Mouse (Mus musculus) liver, adult 2 months (tissue): ENCODE measurements at regions not wholly inside any gene's neighbourhood (a gene's known extent, or its start where the extent isn't known, plus 50 kb on each side); places are given as distances from the start of the nearest gene placed in this dataset.

Source experiments
- DNase-seq: peaks from one replicate; pipeline ENCODE4 v3.0.0-alpha.2; 2011; ENCODE audit warnings: low read depth, low spot score; ENCODE audit errors: extremely low read depth
- H3K27ac ChIP-seq: fragments of 200-500 bp; replicated peaks from 2 replicates; pipeline ENCODE4 v1.5.1; 2012; ENCODE audit warnings: low read depth, mild to moderate bottlenecking, control low read depth, inconsistent platforms, low read length; ENCODE audit not compliant: insufficient read depth
- H3K27me3 ChIP-seq: fragments of 200-500 bp; 2 replicates; pipeline ENCODE4 v1.6.1; 2012; ENCODE audit warnings: mild to moderate bottlenecking, moderate library complexity, low read length, inconsistent platforms; ENCODE audit not compliant: control insufficient read depth, insufficient read depth
- H3K36me3 ChIP-seq: fragments of 200-500 bp; 2 replicates; pipeline ENCODE4 v1.6.1; 2012; ENCODE audit warnings: low read length, inconsistent platforms; ENCODE audit not compliant: control insufficient read depth, insufficient read depth
- H3K4me1 ChIP-seq: fragments of 200-500 bp; 2 replicates; pipeline ENCODE4 v1.6.1; 2011; ENCODE audit warnings: low read length; ENCODE audit not compliant: control insufficient read depth, insufficient read depth
- H3K4me3 ChIP-seq: fragments of 200-500 bp; 2 replicates; pipeline ENCODE4 v1.5.1; 2011; ENCODE audit warnings: low read depth, mild to moderate bottlenecking, control low read depth, low read length, moderate library complexity; ENCODE audit not compliant: insufficient read depth
- H3K79me2 ChIP-seq: fragments of 200-500 bp; 2 replicates; pipeline ENCODE4 v1.6.1; 2012; ENCODE audit warnings: inconsistent platforms, mild to moderate bottlenecking, low read length, moderate library complexity; ENCODE audit not compliant: control insufficient read depth, insufficient read depth
- H3K9ac ChIP-seq: fragments of 200-500 bp; 2 replicates; pipeline ENCODE4 v1.6.1; 2012; ENCODE audit warnings: low read depth, mild to moderate bottlenecking, control low read depth, inconsistent platforms, low read length
- CTCF ChIP-seq: fragments of 200-500 bp; IDR thresholded peaks from 2 replicates; pipeline ENCODE4 v1.5.1; 2011; ENCODE audit warnings: low read depth, low read length, control low read depth
- POLR2A ChIP-seq: fragments of 200-500 bp; IDR thresholded peaks from 2 replicates; pipeline ENCODE4 v1.6.1; 2011; ENCODE audit warnings: low read length, control low read depth; ENCODE audit not compliant: insufficient read depth; ENCODE audit errors: extremely low read depth
- WGBS: fragments of 180-500 bp; shearing (Covaris S2); methylation state at CpG from one replicate; pipeline ENCODE4 v1.1.7; 2018; 5-methylcytosine and 5-hydroxymethylcytosine counted together

- H3K79me2 ChIP-seq: no peaks in the 10 kb centered on the region
- no peak overlapping the region for H3K9ac ChIP-seq
- no peaks in the 10 kb centered on the region for H3K4me1 ChIP-seq
- no peak overlapping the region for H3K4me3 ChIP-seq
- no peak overlapping the region for H3K27ac ChIP-seq
- DNase-seq: no peak
- H3K36me3 ChIP-seq: no peaks in the 10 kb centered on the region
- 84% methylated on average over 5 of the region's 5 CpGs for WGBS
- no peaks in the 10 kb centered on the region; the same call in 1 of the 2 replicates for H3K27me3 ChIP-seq
- no peak for TF ChIP-seq POLR2A
- no peak for TF ChIP-seq CTCF
Measured at GRCm38 (mm10) chr16:93515456-93515941, 88.4 kb downstream of the Setd4 start.

GRCm38 (mm10) chr16:93513616-93514041, 90.2 kb downstream of the Setd4 start:
- H3K36me3 ChIP-seq: no peaks in the 10 kb centered on the region
- TF ChIP-seq CTCF (no peak), POLR2A (no peak)
- DNase-seq: no peak
- H3K79me2 ChIP-seq: no peaks in the 10 kb centered on the region
- no peaks in the 10 kb centered on the region for H3K27me3 ChIP-seq
- WGBS: 77% methylated on average over 5 of the region's 5 CpGs
- H3K9ac ChIP-seq: no peak overlapping the region
- no peak overlapping the region for H3K4me3 ChIP-seq
- no peak overlapping the region for H3K27ac ChIP-seq
- H3K4me1 ChIP-seq: no peaks in the 10 kb centered on the region

GRCm38 (mm10) chr16:93511988-93512387, 91.9 kb downstream of the Setd4 start:
- TF ChIP-seq CTCF: no peak
- TF ChIP-seq POLR2A: no peak
- Histone ChIP-seq H3K27me3 (no peaks in the 10 kb centered on the region), H3K27ac (no peak overlapping the region), H3K79me2 (no peaks in the 10 kb centered on the region), H3K9ac (no peak overlapping the region), H3K4me1 (no peaks in the 10 kb centered on the region), H3K36me3 (no peaks in the 10 kb centered on the region), H3K4me3 (no peak overlapping the region)
- 80% methylated on average over 4 of the region's 4 CpGs for WGBS
- no peak for DNase-seq

GRCm38 (mm10) chr16:93511517-93511916, 92.3 kb downstream of the Setd4 start:
- WGBS: 0% methylated on average over 2 of the region's 2 CpGs
- Histone ChIP-seq H3K27me3 (no peaks in the 10 kb centered on the region), H3K4me1 (no peaks in the 10 kb centered on the region), H3K9ac (no peak overlapping the region), H3K36me3 (no peaks in the 10 kb centered on the region), H3K27ac (no peak overlapping the region), H3K4me3 (no peak overlapping the region), H3K79me2 (no peaks in the 10 kb centered on the region)
- no peak for DNase-seq
- no peak for TF ChIP-seq POLR2A
- peak; percentile 12; the same call in 1 of the 2 replicates for TF ChIP-seq CTCF

GRCm38 (mm10) chr16:93498800-93499199, 105.1 kb downstream of the Setd4 start:
- Histone ChIP-seq H3K27me3 (peaks cover 5% of the 10 kb centered on the region; the same call in 1 of the 2 replicates), H3K79me2 (no peaks in the 10 kb centered on the region), H3K4me3 (no peak overlapping the region), H3K9ac (no peak overlapping the region), H3K4me1 (no peaks in the 10 kb centered on the region), H3K27ac (no peak overlapping the region), H3K36me3 (no peaks in the 10 kb centered on the region)
- TF ChIP-seq POLR2A: no peak
- TF ChIP-seq CTCF: no peak
- WGBS: 82% methylated on average over 2 of the region's 2 CpGs
- DNase-seq: no peak

- 79% methylated on average over 6 of the region's 6 CpGs for WGBS
- Histone ChIP-seq H3K4me1 (no peaks in the 10 kb centered on the region), H3K4me3 (no peak overlapping the region), H3K9ac (no peak overlapping the region), H3K79me2 (no peaks in the 10 kb centered on the region), H3K36me3 (no peaks in the 10 kb centered on the region), H3K27ac (no peak overlapping the region), H3K27me3 (no peaks in the 10 kb centered on the region)
- TF ChIP-seq POLR2A (no peak), CTCF (no peak)
- no peak for DNase-seq
Measured at GRCm38 (mm10) chr16:93493337-93494002, 110.4 kb downstream of the Setd4 start.
